Mouse (Mus musculus): ENCODE results near the gene Med26. TPM values are rescaled to one million over a fixed set of nuclear protein-coding genes. Genes with fewer than 3 reads are reported as not detected.
A peak's percentile ranks its signal among the peaks of the same experiment; 100 is the strongest.

Med26 gene
- total RNA-seq (2021): 10 to 100 TPM; 11.1 to 11.3 TPM
- long read RNA-seq, experiment 1, transcript Med26-201 (3 exons, 2,997 nt): major isoform, 15 of 20 reads
- long read RNA-seq, experiment 1, partial matches to known transcripts: 4 of 20 reads
- long read RNA-seq, experiment 1, other reads (novel, unspliced or antisense): 1 of 20 reads
- long read RNA-seq, experiment 2, transcript Med26-201 (3 exons, 2,997 nt): major isoform, 13 of 18 reads
- long read RNA-seq, experiment 2, partial matches to known transcripts: 1 of 18 reads
- long read RNA-seq, experiment 2, other reads (novel, unspliced or antisense): 4 of 18 reads

DNA sequence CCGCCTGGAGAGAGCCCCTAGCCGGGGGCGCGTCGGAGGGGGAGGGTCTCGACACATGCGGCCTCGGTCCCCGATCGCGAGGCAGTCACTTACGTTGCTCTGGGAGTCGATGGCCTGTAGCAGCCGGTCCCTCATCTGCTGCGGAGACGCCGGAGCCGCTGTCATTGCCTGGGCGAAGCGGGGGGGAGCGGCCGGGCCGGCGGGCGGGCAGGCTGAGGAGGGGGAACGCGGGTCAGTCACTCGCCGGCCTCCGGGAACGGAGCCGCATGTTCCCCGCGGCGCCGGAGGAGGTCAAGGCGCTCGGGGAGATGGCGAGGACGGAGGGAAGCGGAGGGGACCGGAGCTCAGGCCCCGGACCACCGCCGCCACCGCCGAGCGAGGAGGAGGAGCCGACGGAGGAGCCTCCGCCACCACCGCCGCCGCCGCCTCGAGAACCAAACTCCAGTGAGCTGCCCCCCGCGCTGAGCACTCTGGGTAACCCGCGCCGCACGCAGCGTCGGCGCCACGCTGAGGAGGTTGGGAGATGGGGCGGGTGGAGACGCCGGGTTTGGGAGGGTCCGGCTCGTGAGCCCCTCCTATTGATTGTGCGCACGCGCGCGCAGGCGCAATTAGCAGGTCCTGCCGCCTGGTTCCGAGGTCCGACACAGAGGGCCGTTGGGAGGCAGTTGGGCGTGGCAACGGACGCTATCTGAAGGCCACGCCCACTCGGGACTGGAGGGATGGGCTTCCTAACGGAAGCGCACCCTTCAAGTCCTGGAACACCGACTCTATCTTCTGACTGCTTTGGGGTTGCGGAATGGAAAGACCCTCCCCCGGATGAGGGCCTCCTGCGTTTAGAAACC lies at the start of gene Med26:
TSS of gene Med26 (minus strand) at position 469 of the 842 bp plus-strand sequence.
- TF ChIP-seq CTCF (IDR thresholded peaks at IDR 0.05): no peak; the same call in 1 of the 2 replicates
- intact Hi-C loops (cut with DNase I): loop anchor here (1.0 kb wide), 2 partner anchors 23 to 56 kb away; partner anchors contain the start of genes Slc35e1 and Smim7
- H3K4me3 ChIP-seq: peak within 1 kb of the TSS; percentile 71

DNA sequence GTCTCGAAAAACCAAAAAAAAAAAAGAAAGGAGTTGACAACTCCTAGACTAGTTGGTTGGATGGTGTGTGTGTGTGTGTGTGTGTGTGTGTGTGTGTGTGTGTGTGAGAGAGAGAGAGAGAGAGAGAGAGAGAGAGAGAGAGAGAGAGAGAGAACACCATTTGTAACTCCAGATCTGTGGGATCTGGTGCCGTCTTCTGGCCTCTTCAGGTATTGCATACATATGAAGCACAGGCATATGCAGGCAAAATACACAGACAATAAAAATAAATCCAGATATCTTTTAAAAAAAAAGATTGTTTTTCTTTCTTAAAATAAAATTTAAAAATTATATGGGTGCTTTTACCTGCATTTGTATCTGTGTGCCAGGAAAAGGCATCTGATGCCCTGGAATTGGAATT lies 42.1 kb upstream of the Med26 start:
- Histone ChIP-seq H3K27ac (no peak overlapping the region), H3K4me3 (no peak overlapping the region)
- peak; percentile 49 for TF ChIP-seq CTCF (IDR thresholded peaks at IDR 0.05)
- DNase-seq (ENCODE audit: extremely low spot score in 1 of 2, low spot score in 2 of 2): no peak
- intact Hi-C loops (cut with DNase I): no loop called here

More for the DNA sequence above, at the start of gene Med26:
- peak; percentile 97 to 99 for DNase-seq (ENCODE audit: extremely low spot score in 1 of 2, low spot score in 2 of 2)
- H3K27ac ChIP-seq: peak within 1 kb of the TSS; percentile 85

DNA sequence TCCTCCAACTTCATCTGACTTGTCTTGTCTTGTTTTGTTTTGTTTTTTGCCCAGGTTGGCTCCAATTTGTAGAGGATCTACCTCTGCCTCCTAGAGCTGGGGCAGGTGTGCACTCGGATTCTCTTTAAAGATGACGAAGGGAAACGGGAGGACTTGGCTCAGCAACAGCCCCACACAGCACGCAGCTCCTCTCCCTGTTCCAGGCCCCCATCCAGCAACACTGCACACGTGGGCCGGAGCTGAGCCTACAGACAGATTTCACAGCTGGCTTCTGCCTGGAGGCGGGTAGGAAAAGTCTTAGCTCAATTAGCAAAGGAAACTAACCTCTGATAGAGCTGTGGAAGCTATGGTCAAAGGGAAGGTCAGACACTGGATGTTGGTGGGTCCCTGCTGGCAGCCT lies 41.2 kb upstream of the Med26 start:
- TF ChIP-seq CTCF (IDR thresholded peaks at IDR 0.05): no peak
- peak; percentile 72 to 77 for DNase-seq (ENCODE audit: extremely low spot score in 1 of 2, low spot score in 2 of 2)
- no peak overlapping the region for H3K4me3 ChIP-seq
- peak overlapping the region; percentile 86 for H3K27ac ChIP-seq
- intact Hi-C loops (cut with DNase I): no loop called here

DNA sequence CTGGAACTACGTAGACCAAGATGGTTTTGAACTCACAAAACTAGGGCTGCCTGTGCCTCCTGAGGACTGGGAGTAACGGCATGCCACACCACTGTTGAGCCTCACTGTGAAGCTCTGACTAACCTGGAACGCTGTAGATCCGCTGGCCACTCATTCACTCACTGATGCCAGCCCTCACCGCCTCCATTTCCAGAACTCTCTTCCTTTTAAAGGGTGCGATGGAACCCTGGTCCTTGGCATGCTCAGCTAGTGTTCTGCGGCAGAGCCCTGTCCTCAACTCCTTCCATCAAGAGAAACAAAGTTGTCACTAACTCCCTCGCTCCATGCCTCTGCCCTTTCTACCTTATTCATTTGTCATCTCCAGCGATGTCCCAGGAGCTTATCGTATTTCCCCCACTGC lies 40.8 kb upstream of the Med26 start:
- intact Hi-C loops (cut with DNase I): no loop called here
- DNase-seq (ENCODE audit: extremely low spot score in 1 of 2, low spot score in 2 of 2): peak in 1 of 2 experiments; percentile 28
- H3K4me3 ChIP-seq: no peak overlapping the region
- TF ChIP-seq CTCF (IDR thresholded peaks at IDR 0.05): no peak
- peak overlapping the region; percentile 86 for H3K27ac ChIP-seq

DNA sequence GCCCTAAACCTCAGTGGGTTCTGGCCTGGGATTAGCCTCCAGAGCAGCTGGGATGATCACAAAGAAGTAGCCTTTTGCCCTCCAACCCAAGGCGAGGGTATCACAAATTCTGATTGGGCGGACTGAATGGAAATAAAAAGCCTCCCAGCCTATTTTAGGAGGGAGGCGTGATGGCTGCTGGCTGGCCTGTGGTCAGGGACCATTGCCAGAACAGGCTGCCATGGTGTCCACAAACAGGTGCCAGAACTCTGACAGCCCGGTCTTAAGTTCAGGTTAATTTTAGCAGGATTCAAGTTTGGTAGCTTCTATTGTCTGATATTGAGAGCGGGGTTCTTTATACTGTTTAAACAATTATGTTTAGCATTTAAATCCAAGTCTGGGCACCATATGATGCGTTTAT lies 39.7 kb upstream of the Med26 start:
- intact Hi-C loops (cut with DNase I): no loop called here
- no peak for TF ChIP-seq CTCF (IDR thresholded peaks at IDR 0.05)
- Histone ChIP-seq H3K27ac (peak overlapping the region; percentile 86), H3K4me3 (no peak overlapping the region)
- no peak for DNase-seq (ENCODE audit: extremely low spot score in 1 of 2, low spot score in 2 of 2)

DNA sequence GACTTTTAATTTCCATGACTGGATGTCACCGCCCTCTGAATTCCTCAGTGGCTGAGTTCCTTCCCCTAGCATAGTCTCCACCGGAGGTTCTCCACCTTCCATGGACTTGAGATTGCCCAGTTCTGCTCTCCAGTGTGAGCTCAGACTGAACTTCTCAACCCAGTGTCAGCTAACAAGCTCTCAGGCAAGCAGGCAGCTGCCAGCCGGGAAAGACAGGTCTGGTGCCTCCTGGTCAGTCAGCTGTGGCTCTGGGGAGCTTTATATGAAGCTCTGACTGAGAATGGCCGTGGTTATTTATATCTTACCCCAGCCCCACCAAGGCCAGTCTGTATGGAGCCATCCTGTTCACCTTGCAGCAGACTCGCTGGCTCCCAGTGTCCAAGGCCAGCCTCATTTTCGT lies 36.3 kb upstream of the Med26 start:
- DNase-seq (ENCODE audit: extremely low spot score in 1 of 2, low spot score in 2 of 2): no peak
- intact Hi-C loops (cut with DNase I): no loop called here
- H3K4me3 ChIP-seq: no peak overlapping the region
- TF ChIP-seq CTCF (IDR thresholded peaks at IDR 0.05): no peak
- H3K27ac ChIP-seq: no peak overlapping the region

DNA sequence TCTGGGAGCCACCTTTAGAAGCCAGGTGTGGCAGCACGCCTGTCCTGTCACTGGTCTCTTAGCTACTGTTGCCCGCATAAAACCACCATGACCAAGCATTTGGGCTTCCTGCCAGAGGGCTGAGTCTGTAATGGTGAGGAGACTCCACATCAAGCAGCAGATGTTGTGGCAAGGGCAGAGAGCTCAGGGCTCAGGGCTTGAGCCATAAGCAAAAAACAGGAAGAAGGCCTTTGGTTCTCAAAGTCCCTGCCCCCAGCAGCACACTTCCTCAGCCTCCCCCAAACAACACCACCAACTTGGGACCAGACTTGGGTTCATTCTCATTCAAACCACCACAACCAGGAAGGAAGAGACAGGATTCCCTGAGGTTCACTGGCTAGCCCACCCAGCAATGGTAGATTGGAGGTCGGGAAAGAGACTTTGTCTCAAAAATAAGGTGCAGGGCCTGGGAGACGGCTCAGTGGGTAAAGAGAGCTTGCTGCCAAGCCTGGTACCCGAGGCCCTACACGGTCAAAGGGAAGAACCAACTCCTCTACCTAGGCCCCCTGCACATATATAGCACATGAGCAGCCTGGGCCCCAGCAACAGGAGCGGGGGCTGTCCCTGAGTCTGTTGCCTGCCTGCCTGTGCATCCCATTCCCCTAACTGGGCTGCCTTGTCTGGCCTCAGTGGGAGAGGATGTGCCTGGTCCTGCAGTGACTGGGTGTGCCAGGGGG lies 35.1 kb upstream of the Med26 start:
- intact Hi-C loops (cut with DNase I): no loop called here
- no peak for TF ChIP-seq CTCF (IDR thresholded peaks at IDR 0.05)
- Histone ChIP-seq H3K27ac (no peak overlapping the region), H3K4me3 (no peak overlapping the region)
- no peak for DNase-seq (ENCODE audit: extremely low spot score in 1 of 2, low spot score in 2 of 2)

DNA sequence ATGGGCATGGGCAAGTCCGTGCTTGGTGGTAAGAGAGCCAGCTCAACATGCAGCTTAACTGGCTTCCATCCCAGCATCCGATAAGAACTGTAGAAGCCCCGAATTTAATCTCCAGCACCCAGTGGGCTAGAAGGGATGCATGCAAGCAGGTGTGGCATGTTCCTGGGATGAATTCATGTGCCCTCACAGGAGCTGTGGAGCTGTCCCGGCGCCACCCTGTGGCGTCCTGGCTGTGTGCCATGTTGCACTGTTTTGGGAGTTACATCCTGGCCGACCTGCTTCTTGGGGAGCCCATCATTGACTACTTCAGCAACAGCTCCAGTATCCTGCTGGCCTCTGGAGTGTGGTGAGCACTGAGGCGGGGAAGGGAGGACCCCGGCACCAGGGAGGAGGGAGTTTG lies 31.3 kb upstream of the Med26 start:
- Histone ChIP-seq H3K27ac (no peak overlapping the region), H3K4me3 (no peak overlapping the region)
- TF ChIP-seq CTCF (IDR thresholded peaks at IDR 0.05): no peak
- intact Hi-C loops (cut with DNase I): no loop called here
- no peak for DNase-seq (ENCODE audit: extremely low spot score in 1 of 2, low spot score in 2 of 2)

DNA sequence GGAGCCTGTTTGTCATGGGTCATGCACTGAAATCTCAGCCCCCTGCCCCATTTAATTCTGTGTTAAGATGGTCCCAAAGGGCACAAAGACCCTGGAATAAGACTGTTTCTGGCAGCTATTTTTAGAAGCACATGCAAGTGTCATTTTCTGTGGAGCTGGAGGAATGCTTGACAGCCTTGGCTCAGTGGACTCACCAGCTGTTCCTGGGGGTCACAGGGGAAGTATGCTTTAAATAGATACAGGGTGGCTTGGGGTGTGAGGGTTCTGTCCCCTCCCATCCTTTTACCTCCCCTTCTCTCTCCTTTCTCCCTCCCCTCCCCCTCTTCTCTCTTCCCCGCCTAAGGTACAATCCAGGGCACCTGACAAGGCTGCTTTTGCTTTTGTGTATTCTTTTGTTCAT lies 29.9 kb upstream of the Med26 start:
- no peak overlapping the region for H3K4me3 ChIP-seq
- no peak for TF ChIP-seq CTCF (IDR thresholded peaks at IDR 0.05)
- no peak overlapping the region for H3K27ac ChIP-seq
- intact Hi-C loops (cut with DNase I): no loop called here
- DNase-seq (ENCODE audit: extremely low spot score in 1 of 2, low spot score in 2 of 2): no peak

DNA sequence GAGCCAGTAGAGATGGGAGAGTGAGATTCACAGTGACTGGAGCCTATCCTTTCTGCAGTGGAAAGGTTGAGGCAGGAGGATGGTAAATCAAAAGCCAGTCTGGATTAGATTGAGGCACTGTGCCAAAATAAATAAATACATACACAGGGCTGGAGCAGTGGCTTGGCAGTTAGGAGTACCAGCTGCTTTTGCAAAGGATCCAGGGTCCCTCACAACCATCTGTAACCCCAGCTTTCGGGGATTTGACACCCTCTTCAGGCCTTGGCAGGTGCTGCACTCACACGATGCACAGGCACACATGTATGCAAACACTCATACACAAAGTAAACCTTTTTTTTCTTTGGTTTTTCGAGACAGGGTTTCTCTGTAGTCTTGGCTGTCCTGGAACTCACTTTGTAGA lies 29.2 kb upstream of the Med26 start:
- no peak for DNase-seq (ENCODE audit: extremely low spot score in 1 of 2, low spot score in 2 of 2)
- H3K4me3 ChIP-seq: no peak overlapping the region
- intact Hi-C loops (cut with DNase I): no loop called here
- no peak; the same call in 1 of the 2 replicates for TF ChIP-seq CTCF (IDR thresholded peaks at IDR 0.05)
- H3K27ac ChIP-seq: no peak overlapping the region

DNA sequence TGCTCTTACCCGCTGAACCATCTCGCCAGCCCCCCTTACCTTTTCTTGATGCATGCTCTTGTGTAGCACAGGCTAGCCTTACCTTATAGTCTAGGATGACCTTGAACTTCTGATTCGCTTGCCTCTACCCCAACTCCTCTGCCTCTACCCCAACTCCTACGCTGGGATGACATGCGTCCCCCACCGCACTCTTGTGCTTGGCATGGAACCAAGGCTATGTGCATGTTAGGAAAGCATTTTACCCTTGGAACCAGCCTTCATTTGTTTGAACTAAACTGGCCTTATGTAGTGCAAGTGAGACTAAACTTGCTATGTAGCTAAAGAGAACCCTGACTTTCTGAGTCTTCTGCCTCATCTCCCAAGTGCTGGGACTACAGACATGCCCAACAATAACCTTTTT lies 27.8 kb upstream of the Med26 start:
- Histone ChIP-seq H3K27ac (no peak overlapping the region), H3K4me3 (no peak overlapping the region)
- no peak for TF ChIP-seq CTCF (IDR thresholded peaks at IDR 0.05)
- intact Hi-C loops (cut with DNase I): no loop called here
- no peak for DNase-seq (ENCODE audit: extremely low spot score in 1 of 2, low spot score in 2 of 2)

DNA sequence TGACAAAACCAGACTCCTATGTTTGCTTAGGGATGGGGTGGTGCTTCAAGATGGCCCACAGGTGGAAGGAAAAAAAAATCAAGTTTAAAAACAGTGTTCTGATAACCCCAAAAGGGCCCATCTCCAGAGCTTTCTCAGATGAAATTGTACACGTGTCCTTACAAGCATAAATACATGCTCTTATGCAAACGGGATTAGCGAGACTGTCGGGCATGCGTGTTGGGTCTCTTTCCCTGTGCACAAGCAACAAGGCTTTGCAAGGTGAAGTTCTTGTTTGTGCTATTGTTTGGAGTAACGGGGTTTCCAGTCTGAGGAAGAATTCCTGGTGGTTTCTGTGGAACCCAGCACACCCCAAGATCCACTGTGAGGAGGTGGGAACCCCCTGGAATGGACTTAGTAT lies 25.4 kb upstream of the Med26 start:
- intact Hi-C loops (cut with DNase I): no loop called here
- Histone ChIP-seq H3K4me3 (peak overlapping the region; percentile 59), H3K27ac (peak overlapping the region; percentile 96)
- no peak for DNase-seq (ENCODE audit: extremely low spot score in 1 of 2, low spot score in 2 of 2)
- no peak for TF ChIP-seq CTCF (IDR thresholded peaks at IDR 0.05)

Measured in left cerebral cortex, adult 2 months (tissue).